ENCODE assay signal across 9 mouse cellular contexts in the genomic region with DNA sequence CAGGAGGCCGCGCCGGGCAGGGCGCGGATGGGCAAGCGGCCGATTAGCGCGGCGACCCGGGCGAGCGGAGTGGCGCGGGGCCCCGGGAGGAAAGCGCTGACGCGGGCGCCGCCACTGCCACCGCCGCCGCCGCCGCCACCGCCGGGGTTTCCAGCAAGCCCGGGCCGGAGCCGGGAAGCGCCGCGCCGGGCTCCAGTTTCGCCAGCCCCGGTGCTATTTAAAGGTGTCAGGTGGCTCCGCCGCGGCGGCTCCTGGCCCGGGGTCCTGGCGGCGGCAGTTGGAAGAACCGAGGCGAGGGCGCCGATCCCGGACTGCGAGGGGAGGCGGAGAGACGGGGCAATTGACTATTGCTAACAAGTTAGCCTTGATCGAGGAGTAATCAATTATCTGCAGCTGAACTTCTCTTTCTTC. TPM values are rescaled to one million over a fixed set of nuclear protein-coding genes. Genes with fewer than 3 reads are reported as not detected.
DNase-seq lines count a peak whose midpoint lies in the region; ATAC-seq and TF ChIP-seq lines count a peak whose summit lies in the region.
"Had no signal": no experiment of that assay in that cellular context is flagged by ENCODE, and none has a peak within 500 bp of the region (broad histone marks: within the 10 kb centered on the region; RNA-seq: fewer than 3 reads in every experiment).

No protein-coding gene starts in this region.

- no peak for TF ChIP-seq CTCF in thymus, adult 2 months (IDR thresholded peaks at IDR 0.05; ENCODE audit: borderline replicate concordance, control insufficient read depth, extremely low read depth, insufficient read depth, low read length, poor library complexity)

- no peak overlapping the region for H3K27ac ChIP-seq in midbrain, embryonic 12.5 days (replicated peaks)
- H3K27ac ChIP-seq in thymus, adult 2 months (ENCODE audit: control insufficient read depth, insufficient read depth, low read length), result no peak overlapping the region

- peak; percentile 57 for DNase-seq in embryo, embryonic 10.5 days (ENCODE audit: low spot score)
- DNase-seq in embryo, embryonic 11 days, result no peak
- DNase-seq in ZHBTc4 (ENCODE audit: low read depth, low spot score), result peak; percentile 60
- peak; percentile 50 for DNase-seq in heart, postnatal 4 days
- no peak for DNase-seq in left cerebral cortex, postnatal 14 days (ENCODE audit: low spot score in 2 of 2)
- DNase-seq in natural killer cell, adult 2 months (ENCODE audit: low spot score in 2 of 2), result no peak
- DNase-seq in thymus, adult 2 months, result no peak

- ATAC-seq in midbrain, embryonic 12.5 days (ENCODE audit: low FRiP score, low read depth), result no peak

- H3K9me3 ChIP-seq in midbrain, embryonic 12.5 days, result no peaks in the 10 kb centered on the region

- H3K4me2 ChIP-seq in midbrain, embryonic 12.5 days (replicated peaks), result peak overlapping the region; percentile 39

- no peak overlapping the region for H3K9ac ChIP-seq in midbrain, embryonic 12.5 days (replicated peaks)

- intact Hi-C loops in left cerebral cortex, postnatal 14 days (cut with DNase I), result no loop called here

- no peaks in the 10 kb centered on the region for H3K36me3 ChIP-seq in midbrain, embryonic 12.5 days
- no peaks in the 10 kb centered on the region for H3K36me3 ChIP-seq in thymus, adult 2 months (ENCODE audit: control insufficient read depth, insufficient read depth, low read length)

- TF ChIP-seq POLR2A in thymus, adult 2 months (IDR thresholded peaks at IDR 0.05; ENCODE audit: control insufficient read depth, extremely low read depth, insufficient read depth, low read length, poor library complexity), result no peak

- H3K27me3 ChIP-seq in midbrain, embryonic 12.5 days, result peaks cover 97% of the 10 kb centered on the region
- H3K27me3 ChIP-seq in thymus, adult 2 months (ENCODE audit: control insufficient read depth, insufficient read depth, low read length), result peaks cover 43% of the 10 kb centered on the region

- H3K4me1 ChIP-seq in midbrain, embryonic 12.5 days, result peaks cover 38% of the 10 kb centered on the region
- peaks cover 4% of the 10 kb centered on the region; the same call in 1 of the 2 replicates for H3K4me1 ChIP-seq in thymus, adult 2 months (replicated peaks; ENCODE audit: control insufficient read depth, insufficient read depth, low read length)

- WGBS in midbrain, embryonic 12.5 days, result 0% methylated on average over 37 of the region's 53 CpGs
- WGBS in thymus, adult 2 months, result 2% methylated on average over 46 of the region's 53 CpGs

- H3K4me3 ChIP-seq in midbrain, embryonic 12.5 days, result peak overlapping the region; percentile 27
- H3K4me3 ChIP-seq in thymus, adult 2 months (ENCODE audit: control insufficient read depth, insufficient read depth, low read length), result no peak overlapping the region

RNA-seq across cellular contexts. Expression of a gene that starts 0.3 kb away (rescaled TPM):
- not detected for total RNA-seq in heart, postnatal 4 days (2021)
- 0.06 and 0.12 TPM in 2 replicates for polyA plus RNA-seq in midbrain, embryonic 12.5 days (2016; fragmentation: Nextera tagmentation; extraction: Ambion mirVana)
- under 1 TPM in 1 of 2 experiments, not detected in 1; 0.13 TPM for total RNA-seq in left cerebral cortex, postnatal 14 days (2021)
- 0.06 TPM in 1 of 2 replicates, not detected in the other for polyA plus RNA-seq in thymus, adult 2 months (2012; rRNA removed)
- polyA plus RNA-seq: cortical plate, adult 2 months had no signal

Comparison
In these comparisons a context has a peak if more than half of its experiments do, and no peak if none do; other contexts are left out.
1. DNase-seq: peak in embryo, embryonic 10.5 days (single experiment), ZHBTc4 (single experiment) and heart, postnatal 4 days (single experiment); none in embryo, embryonic 11 days (single experiment), left cerebral cortex, postnatal 14 days (0 of 2), natural killer cell, adult 2 months (0 of 2) and thymus, adult 2 months (single experiment).